In genomic region chr9:69651608-69652007, GRCm38 (mm10) we compare ENCODE assay signal across 20 mouse cellular contexts.
A peak's percentile ranks its signal among the peaks of the same experiment; 100 is the strongest.
DNase-seq lines count a peak whose midpoint lies in the region; ATAC-seq lines count a peak whose summit lies in the region.
"Had no signal": no experiment of that assay in that cellular context is flagged by ENCODE, and none has a peak within 500 bp of the region (broad histone marks: within the 10 kb centered on the region; RNA-seq: fewer than 3 reads in every experiment).

No protein-coding gene starts in this region.

- peak; percentile 9 for DNase-seq in heart, adult 11 months
- DNase-seq in heart, adult 8-10 months (ENCODE audit: low spot score): no peak
- DNase-seq in CD4-positive helper T cell, adult 2 months (ENCODE audit: low read depth, low spot score): peak; percentile 37
- DNase-seq in limb, embryonic 11.5 days (ENCODE audit: low spot score): no peak
- no peak for DNase-seq in T-cell, adult 2 months (ENCODE audit: low spot score)
- DNase-seq: adrenal gland, adult 2 months; adrenal gland, postnatal 25 days; cerebellum, adult 8-10 months; cerebellum, postnatal 14 days; gastrocnemius, postnatal 10 days; heart, adult 2 months had no signal

- WGBS in limb, embryonic 11.5 days: 31% methylated on average over 8 of the region's 8 CpGs
- WGBS in hindbrain, embryonic 16.5 days: 70% methylated on average over 8 of the region's 8 CpGs

- H3K27me3 ChIP-seq in limb, embryonic 11.5 days (ENCODE audit: control insufficient read depth, insufficient read depth, low read length): no peaks in the 10 kb centered on the region
- H3K27me3 ChIP-seq in hindbrain, embryonic 16.5 days (replicated peaks; ENCODE audit: control insufficient read depth, insufficient read depth, low read length): no peaks in the 10 kb centered on the region
- H3K27me3 ChIP-seq: embryonic facial prominence, embryonic 13.5 days; forebrain, embryonic 12.5 days; heart, embryonic 12.5 days; hindbrain, embryonic 15.5 days; intestine, embryonic 15.5 days had no signal

- H3K27ac ChIP-seq in limb, embryonic 11.5 days (replicated peaks; ENCODE audit: low read depth, low read length): no peak overlapping the region
- no peak overlapping the region for H3K27ac ChIP-seq in hindbrain, embryonic 16.5 days (ENCODE audit: low read depth, low read length)
- H3K27ac ChIP-seq: embryonic facial prominence, embryonic 13.5 days; forebrain, embryonic 12.5 days; heart, adult 2 months; hindbrain, embryonic 15.5 days; intestine, embryonic 15.5 days had no signal

- H3K9me3 ChIP-seq in limb, embryonic 11.5 days (ENCODE audit: control insufficient read depth, low read length): no peaks in the 10 kb centered on the region
- no peaks in the 10 kb centered on the region for H3K9me3 ChIP-seq in hindbrain, embryonic 16.5 days (ENCODE audit: control insufficient read depth, low read length)
- H3K9me3 ChIP-seq: embryonic facial prominence, embryonic 13.5 days; forebrain, embryonic 12.5 days; G1E; heart, embryonic 12.5 days; hindbrain, embryonic 15.5 days; intestine, embryonic 15.5 days had no signal

- peak; percentile 52 for ATAC-seq in activated CD4-positive, CD25-positive, alpha-beta regulatory T cell, adult 4 months
- ATAC-seq in limb, embryonic 11.5 days (ENCODE audit: insufficient number of reproducible peaks, low FRiP score, low TSS enrichment, low read depth): no peak
- no peak for ATAC-seq in hindbrain, embryonic 16.5 days
- ATAC-seq: forebrain, embryonic 16.5 days; intestine, embryonic 15.5 days had no signal

- no peak overlapping the region for H3K4me3 ChIP-seq in limb, embryonic 11.5 days (ENCODE audit: low read depth, low read length)
- H3K4me3 ChIP-seq in hindbrain, embryonic 16.5 days (ENCODE audit: low read length): no peak overlapping the region
- H3K4me3 ChIP-seq: embryonic facial prominence, embryonic 13.5 days; forebrain, embryonic 12.5 days; heart, adult 2 months; heart, embryonic 12.5 days; hindbrain, embryonic 15.5 days; intestine, embryonic 15.5 days had no signal

- no peaks in the 10 kb centered on the region for H3K4me1 ChIP-seq in limb, embryonic 11.5 days (ENCODE audit: control insufficient read depth, insufficient read depth, low read length)
- H3K4me1 ChIP-seq in hindbrain, embryonic 16.5 days (ENCODE audit: control insufficient read depth, insufficient read depth, low read depth, low read length): no peaks in the 10 kb centered on the region
- H3K4me1 ChIP-seq: embryonic facial prominence, embryonic 13.5 days; forebrain, embryonic 12.5 days; heart, embryonic 12.5 days; hindbrain, embryonic 15.5 days; intestine, embryonic 15.5 days had no signal

- no peaks in the 10 kb centered on the region for H3K36me3 ChIP-seq in limb, embryonic 11.5 days (ENCODE audit: control insufficient read depth, insufficient read depth, low read length)
- no peaks in the 10 kb centered on the region for H3K36me3 ChIP-seq in hindbrain, embryonic 16.5 days (ENCODE audit: control insufficient read depth, insufficient read depth, low read length)
- H3K36me3 ChIP-seq: embryonic facial prominence, embryonic 13.5 days; forebrain, embryonic 12.5 days; G1E; heart, embryonic 12.5 days; hindbrain, embryonic 15.5 days; intestine, embryonic 15.5 days had no signal

- peak overlapping the region; percentile 15; the same call in 1 of the 2 replicates for H3K4me2 ChIP-seq in limb, embryonic 11.5 days (ENCODE audit: low read depth, severe bottlenecking)
- H3K4me2 ChIP-seq in hindbrain, embryonic 16.5 days (ENCODE audit: low read length): no peak overlapping the region
- H3K4me2 ChIP-seq: embryonic facial prominence, embryonic 13.5 days; forebrain, embryonic 12.5 days; heart, embryonic 12.5 days; hindbrain, embryonic 15.5 days; intestine, embryonic 15.5 days had no signal

- H3K9ac ChIP-seq in limb, embryonic 11.5 days (ENCODE audit: low read length): no peak overlapping the region
- H3K9ac ChIP-seq in hindbrain, embryonic 16.5 days (ENCODE audit: low read depth, low read length): no peak overlapping the region
- H3K9ac ChIP-seq: embryonic facial prominence, embryonic 13.5 days; forebrain, embryonic 12.5 days; heart, embryonic 12.5 days; hindbrain, embryonic 15.5 days; intestine, embryonic 15.5 days had no signal

Comparison
In these comparisons a context has a peak if more than half of its experiments do, and no peak if none do; other contexts are left out.
1. DNase-seq: peak in heart, adult 11 months (single experiment) and CD4-positive helper T cell, adult 2 months (single experiment); none in heart, adult 8-10 months (single experiment), limb, embryonic 11.5 days (single experiment) and T-cell, adult 2 months (single experiment).